Mouse (Mus musculus): Measurements from ENCODE around the gene Fasl. TPM values are rescaled to one million over a fixed set of nuclear protein-coding genes. Genes with fewer than 3 reads are reported as not detected.

Gene Fasl
- polyA plus RNA-seq, 1 experiment from 2014 or later, result not detected

DNA sequence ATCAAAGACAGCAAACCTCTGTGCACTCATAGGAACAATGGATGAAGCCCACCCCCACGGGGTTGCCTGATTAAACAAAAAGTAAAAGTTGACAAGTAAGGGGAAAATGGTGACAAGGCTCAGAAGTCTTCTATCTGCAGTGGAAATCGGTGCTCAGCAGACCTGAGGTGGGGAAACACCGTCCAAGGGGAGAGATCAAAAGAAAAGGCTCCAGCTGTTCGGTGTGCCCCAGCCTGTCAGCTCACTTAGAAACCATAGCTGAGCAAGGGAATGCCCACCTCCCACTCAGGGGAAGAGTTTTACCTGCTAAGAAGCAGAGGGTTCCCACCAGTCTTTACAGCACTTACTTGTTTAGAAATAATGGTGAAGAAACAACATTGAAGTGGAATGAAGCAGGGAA is 26.7 kb downstream of the Fasl start:
- ChIA-PET POLR2A (no interaction called here), CTCF (no interaction called here)
- ATAC-seq (no peak), DNase-seq (ENCODE audit: low read depth, low spot score) (no peak)
- TF ChIP-seq CTCF (IDR thresholded peaks at IDR 0.05), result no peak
- peaks cover 4% of the 10 kb centered on the region for H3K27me3 ChIP-seq
- in situ Hi-C loops (cut with MboI; ENCODE audit: low pct_unique_long_range_greater_than_20kb), result no loop called here

DNA sequence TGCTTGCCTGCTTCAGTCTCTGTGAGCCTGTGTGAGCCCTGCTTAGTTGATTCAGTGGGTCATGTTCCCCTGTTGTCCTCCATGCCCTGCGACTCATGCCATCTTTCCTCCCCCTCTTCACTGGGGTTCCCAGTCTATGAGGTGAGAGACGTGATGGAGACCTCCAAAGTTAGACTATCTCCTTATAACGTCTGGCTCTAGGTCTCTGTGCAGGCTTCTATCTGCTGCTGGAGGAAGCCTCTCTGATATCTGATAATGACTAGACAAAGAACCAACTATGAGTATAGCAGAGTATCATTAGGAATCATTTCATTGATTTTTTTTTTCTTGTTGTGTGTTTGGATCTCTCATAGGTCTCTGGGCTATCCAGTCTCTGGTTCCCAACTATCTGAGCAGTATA is 31.7 kb downstream of the Fasl start:
- ATAC-seq (no peak), DNase-seq (ENCODE audit: low read depth, low spot score) (no peak)
- ChIA-PET POLR2A (interaction anchor here (0.6 kb wide), 1 partner anchor 281 kb away, joined by 3 read pairs; no protein-coding TSS in a partner anchor), CTCF (no interaction called here)
- in situ Hi-C loops (cut with MboI; ENCODE audit: low pct_unique_long_range_greater_than_20kb), result no loop called here
- H3K27me3 ChIP-seq, result peaks cover 14% of the 10 kb centered on the region
- no peak for TF ChIP-seq CTCF (IDR thresholded peaks at IDR 0.05)

DNA sequence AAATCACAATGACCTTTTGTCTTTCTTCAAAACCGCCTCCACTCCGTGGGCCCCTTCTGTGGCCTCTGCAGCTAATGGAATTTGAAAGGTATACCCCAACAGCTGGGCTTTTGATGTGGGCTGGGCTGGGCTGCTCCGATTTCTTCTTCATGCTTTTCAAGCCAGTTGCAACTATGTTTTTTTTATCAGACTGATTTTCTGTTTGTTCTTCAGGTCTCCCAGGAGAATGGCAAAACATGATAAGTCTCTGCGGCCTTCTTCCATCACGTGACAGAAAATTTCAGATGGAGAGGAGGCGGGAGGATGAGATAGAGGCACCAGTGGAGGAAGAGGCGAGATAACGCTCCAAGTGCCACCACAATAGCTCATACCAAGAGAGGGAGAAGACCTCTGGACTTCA is 37.0 kb downstream of the Fasl start:
- in situ Hi-C loops (cut with MboI; ENCODE audit: low pct_unique_long_range_greater_than_20kb), result no loop called here
- ATAC-seq, result no peak
- DNase-seq (ENCODE audit: low read depth, low spot score), result no peak
- peaks cover 16% of the 10 kb centered on the region for H3K27me3 ChIP-seq
- TF ChIP-seq CTCF (IDR thresholded peaks at IDR 0.05), result no peak
- POLR2A ChIA-PET, result no interaction called here
- CTCF ChIA-PET, result no interaction called here

DNA sequence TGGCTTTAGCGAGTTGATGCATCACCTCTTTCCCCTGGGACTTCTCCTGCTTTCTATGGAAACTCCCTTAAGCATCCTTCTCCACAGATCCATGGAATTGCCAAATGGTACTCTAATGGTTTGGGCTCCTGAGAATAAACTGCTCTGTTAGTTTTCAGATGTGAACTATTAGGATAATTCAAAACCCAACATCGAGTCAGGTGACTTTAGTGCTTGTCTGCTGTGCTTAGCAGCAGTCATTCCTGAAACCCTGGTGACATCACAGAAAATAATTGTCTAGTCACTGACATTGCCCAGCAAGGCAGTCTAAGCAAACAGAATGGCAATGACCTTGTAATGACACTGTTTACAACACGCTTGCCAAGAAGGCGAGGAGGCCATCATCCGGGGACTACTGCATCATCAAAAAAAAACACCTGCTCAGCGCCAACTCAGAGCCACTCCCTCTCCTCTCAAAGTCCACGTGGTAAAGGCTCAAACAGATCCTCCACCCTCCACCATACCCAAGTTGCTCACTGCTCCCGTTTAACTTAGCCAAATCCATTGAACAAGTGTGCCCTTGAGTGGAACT is 37.7 kb downstream of the Fasl start:
- no peak for DNase-seq (ENCODE audit: low read depth, low spot score)
- TF ChIP-seq CTCF (IDR thresholded peaks at IDR 0.05), result no peak
- peaks cover 14% of the 10 kb centered on the region for H3K27me3 ChIP-seq
- in situ Hi-C loops (cut with MboI; ENCODE audit: low pct_unique_long_range_greater_than_20kb), result no loop called here
- ATAC-seq, result no peak
- ChIA-PET POLR2A (no interaction called here), CTCF (interaction anchor here (1.6 kb wide), 1 partner anchor 101 kb away, joined by 3 read pairs; no protein-coding TSS in a partner anchor)

DNA sequence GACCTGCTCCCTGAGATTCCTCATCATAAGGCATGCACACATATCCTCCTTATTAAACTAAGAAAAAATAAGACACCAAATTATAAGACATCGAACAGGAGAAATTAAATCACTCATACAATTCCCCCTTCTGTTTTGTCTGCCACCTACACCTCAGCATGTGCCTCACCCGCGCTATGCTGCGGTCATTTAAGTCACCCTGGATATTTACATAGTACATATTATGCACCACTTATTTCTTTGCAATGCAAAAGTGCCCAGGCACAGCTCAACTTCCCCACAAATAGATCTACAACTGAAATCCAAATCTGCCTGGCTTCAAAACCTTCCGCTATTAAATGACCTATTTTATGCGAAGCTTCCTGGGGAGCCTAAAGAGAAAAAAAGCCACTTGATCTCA is 39.6 kb downstream of the Fasl start:
- in situ Hi-C loops (cut with MboI; ENCODE audit: low pct_unique_long_range_greater_than_20kb), result loop anchor here (5.0 to 25.0 kb wide), 3 partner anchors 214 to 786 kb away; no protein-coding TSS in a partner anchor
- no peak for ATAC-seq
- no peak for TF ChIP-seq CTCF (IDR thresholded peaks at IDR 0.05)
- H3K27me3 ChIP-seq, result peaks cover 6% of the 10 kb centered on the region
- ChIA-PET POLR2A (interaction anchor here (1.4 kb wide), 1 partner anchor 9 kb away, joined by 3 read pairs; no protein-coding TSS in a partner anchor), CTCF (interaction anchor here (1.0 to 1.6 kb wide), 5 partner anchors 15 to 103 kb away, joined by 3 to 4 read pairs (median 3); no protein-coding TSS in a partner anchor)
- no peak for DNase-seq (ENCODE audit: low read depth, low spot score)

DNA sequence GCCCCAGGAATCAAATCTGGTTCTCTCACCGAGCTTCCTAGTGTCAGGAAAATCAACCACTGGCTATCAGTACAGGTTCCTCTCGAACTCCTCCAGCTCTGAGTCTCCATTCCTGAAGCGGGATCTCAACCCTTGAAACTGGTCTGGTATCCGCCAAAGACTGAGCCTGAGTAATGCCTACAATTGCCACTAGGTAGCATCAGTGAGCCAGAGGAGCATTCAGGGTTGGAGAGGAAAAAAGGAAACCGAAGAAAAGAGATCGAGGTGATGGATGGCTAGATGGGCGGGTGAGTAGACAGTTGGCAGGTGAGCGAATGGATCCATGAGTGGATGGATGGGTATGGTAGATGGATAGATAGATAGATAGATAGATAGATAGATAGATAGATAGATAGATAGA is 40.2 kb downstream of the Fasl start:
- peaks cover 6% of the 10 kb centered on the region for H3K27me3 ChIP-seq
- TF ChIP-seq CTCF (IDR thresholded peaks at IDR 0.05), result peak; percentile 91
- POLR2A ChIA-PET, result interaction anchor here (1.4 kb wide), 1 partner anchor 10 kb away, joined by 3 read pairs; no protein-coding TSS in a partner anchor
- in situ Hi-C loops (cut with MboI; ENCODE audit: low pct_unique_long_range_greater_than_20kb), result loop anchor here (5.0 to 25.0 kb wide), 3 partner anchors 214 to 786 kb away; no protein-coding TSS in a partner anchor
- CTCF ChIA-PET, result interaction anchor here (0.8 to 1.4 kb wide), 4 partner anchors 9 to 58 kb away, joined by 3 to 4 read pairs (median 4); no protein-coding TSS in a partner anchor
- ATAC-seq (peak; percentile 78), DNase-seq (ENCODE audit: low read depth, low spot score) (no peak)

DNA sequence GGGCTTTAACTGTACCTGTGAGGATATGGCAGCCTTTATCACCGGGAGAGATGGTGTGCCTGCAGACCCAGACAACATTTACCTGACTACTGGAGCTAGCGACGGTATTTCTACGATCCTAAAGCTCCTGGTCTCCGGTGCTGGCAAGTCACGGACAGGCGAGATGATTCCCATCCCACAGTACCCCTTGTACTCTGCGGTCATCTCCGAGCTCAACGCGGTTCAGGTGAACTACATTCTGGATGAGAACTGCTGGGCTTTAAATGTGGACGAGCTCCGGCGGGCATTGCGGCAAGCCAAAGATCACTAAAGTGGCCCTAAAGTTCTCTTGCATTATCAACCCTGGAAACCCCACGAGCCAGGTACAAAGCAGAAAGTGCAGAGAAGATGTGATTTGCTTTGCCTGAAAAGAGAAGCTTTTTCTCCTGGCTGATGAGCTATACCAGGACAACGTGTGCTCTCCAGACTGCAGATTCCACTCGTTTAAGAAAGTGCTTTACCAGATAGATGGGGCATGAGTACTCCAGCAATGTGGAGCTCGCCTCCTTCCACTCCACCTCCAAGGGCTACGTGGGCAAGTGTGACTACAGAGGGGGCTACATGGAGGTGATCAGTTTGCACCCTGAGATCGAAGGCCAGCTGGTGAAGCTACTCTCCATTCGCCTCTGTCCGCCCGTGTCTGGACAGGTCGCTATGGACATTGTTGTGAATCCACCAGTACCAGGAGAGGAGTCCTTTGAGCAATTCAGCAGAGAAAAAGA is 41.6 kb downstream of the Fasl start:
- no peak for ATAC-seq
- peaks cover 6% of the 10 kb centered on the region for H3K27me3 ChIP-seq
- DNase-seq (ENCODE audit: low read depth, low spot score), result no peak
- TF ChIP-seq CTCF (IDR thresholded peaks at IDR 0.05), result no peak
- ChIA-PET CTCF (interaction anchor here (1.0 kb wide), 1 partner anchor 229 kb away, joined by 3 read pairs; no protein-coding TSS in a partner anchor), POLR2A (interaction anchor here (0.6 to 0.8 kb wide), 2 partner anchors 216 to 774 kb away, joined by 3 read pairs; no protein-coding TSS in a partner anchor)
- in situ Hi-C loops (cut with MboI; ENCODE audit: low pct_unique_long_range_greater_than_20kb), result loop anchor here (5.0 to 25.0 kb wide), 3 partner anchors 216 to 784 kb away; no protein-coding TSS in a partner anchor

DNA sequence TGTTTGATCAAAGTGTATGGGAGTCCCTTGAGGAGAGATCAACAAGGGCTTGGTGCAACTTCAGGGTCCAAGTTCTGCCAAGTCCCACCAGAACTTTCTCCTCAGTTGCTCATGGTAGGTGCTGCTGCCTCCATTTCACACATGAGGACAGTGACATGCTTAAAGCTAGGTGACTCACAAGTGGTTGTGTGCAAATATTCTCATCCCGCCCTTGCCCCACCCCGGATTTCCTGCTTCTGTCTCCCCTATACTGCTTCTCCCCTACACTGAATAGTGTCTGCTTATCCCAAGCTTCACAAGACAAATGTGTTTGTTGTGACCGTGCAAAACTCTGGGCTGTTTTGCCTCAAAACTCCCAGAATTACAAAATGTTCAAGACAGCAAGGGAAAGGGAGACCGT is 43.4 kb downstream of the Fasl start:
- ChIA-PET CTCF (no interaction called here), POLR2A (no interaction called here)
- peaks cover 15% of the 10 kb centered on the region for H3K27me3 ChIP-seq
- no peak for TF ChIP-seq CTCF (IDR thresholded peaks at IDR 0.05)
- no peak for ATAC-seq
- in situ Hi-C loops (cut with MboI; ENCODE audit: low pct_unique_long_range_greater_than_20kb), result loop anchor here (5.0 to 25.0 kb wide), 3 partner anchors 217 to 783 kb away; no protein-coding TSS in a partner anchor
- no peak for DNase-seq (ENCODE audit: low read depth, low spot score)

DNA sequence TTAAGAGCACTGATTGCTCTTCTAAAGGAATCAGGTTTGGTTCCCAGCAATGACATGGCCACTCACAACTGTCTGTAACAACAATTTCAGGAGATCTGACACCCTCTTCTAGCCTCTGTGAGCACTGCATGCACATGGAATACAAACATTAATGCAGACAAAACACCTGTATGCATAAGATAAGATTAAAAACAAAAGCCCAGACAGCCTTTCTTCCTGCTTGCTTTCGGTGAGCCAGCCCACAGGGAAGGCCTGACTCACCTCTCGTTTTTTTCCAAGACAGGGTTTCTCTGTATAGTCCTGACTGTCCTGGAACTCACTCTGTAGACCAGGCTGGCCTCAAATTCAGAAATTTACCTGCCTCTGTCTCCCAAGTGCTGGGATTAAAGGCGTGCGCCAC is 44.1 kb downstream of the Fasl start:
- in situ Hi-C loops (cut with MboI; ENCODE audit: low pct_unique_long_range_greater_than_20kb), result loop anchor here (25.0 kb wide), 1 partner anchor 782 kb away; no protein-coding TSS in a partner anchor
- CTCF ChIA-PET, result no interaction called here
- no peak for ATAC-seq
- no peak for DNase-seq (ENCODE audit: low read depth, low spot score)
- H3K27me3 ChIP-seq, result peaks cover 22% of the 10 kb centered on the region
- TF ChIP-seq CTCF (IDR thresholded peaks at IDR 0.05), result no peak
- POLR2A ChIA-PET, result no interaction called here

DNA sequence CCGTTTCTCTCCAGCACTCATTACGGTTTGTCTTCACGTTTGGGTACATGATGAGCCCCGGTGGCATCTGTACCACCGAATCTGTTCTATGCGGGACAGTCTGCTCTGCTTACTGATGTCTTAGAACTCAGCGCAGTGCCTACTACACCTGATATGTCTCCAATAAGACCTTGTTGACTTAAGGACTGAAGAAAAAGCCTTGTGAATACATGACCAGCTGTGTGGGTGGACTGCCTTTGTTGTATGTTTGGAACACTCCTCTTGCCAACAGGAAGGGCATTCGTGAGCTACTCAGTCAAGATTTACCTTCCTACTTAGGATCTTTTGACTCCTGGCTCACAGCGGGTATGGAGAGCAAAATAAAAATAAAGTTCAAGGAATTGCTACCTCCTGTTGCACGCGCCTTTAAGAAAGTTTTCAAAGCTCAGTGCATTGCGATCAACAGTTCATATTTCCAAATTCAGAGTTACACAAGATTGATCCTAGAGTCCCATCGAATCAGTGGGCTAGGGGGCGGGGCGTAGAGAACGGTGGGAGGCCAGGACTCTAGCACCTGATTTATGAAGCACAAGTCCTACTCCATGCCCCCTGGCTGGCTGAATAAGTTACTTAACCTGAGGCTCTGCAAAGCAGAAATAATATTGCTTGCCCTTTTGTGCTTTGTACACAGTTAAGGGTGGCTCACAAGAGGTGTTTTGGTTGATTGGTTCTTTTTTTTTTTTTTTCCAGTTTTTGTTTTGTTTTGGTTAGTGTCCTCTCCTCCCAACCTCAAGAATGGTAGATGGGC is 45.6 kb downstream of the Fasl start:
- TF ChIP-seq CTCF (IDR thresholded peaks at IDR 0.05), result no peak
- DNase-seq (ENCODE audit: low read depth, low spot score) (no peak), ATAC-seq (no peak)
- in situ Hi-C loops (cut with MboI; ENCODE audit: low pct_unique_long_range_greater_than_20kb), result loop anchor here (25.0 kb wide), 1 partner anchor 780 kb away; no protein-coding TSS in a partner anchor
- H3K27me3 ChIP-seq, result peaks cover 22% of the 10 kb centered on the region
- ChIA-PET POLR2A (interaction anchor here (0.7 kb wide), 1 partner anchor 144 kb away, joined by 4 read pairs; no protein-coding TSS in a partner anchor), CTCF (no interaction called here)
